Mouse (Mus musculus) MEL (cell line): ENCODE data around the gene Pou4f2. TPM values are rescaled to one million over a fixed set of nuclear protein-coding genes. Genes with fewer than 3 reads are reported as not detected.

Source experiments
- DNase-seq: peaks from one replicate; pipeline ENCODE4 v3.0.0; 2011; ENCODE audit warnings: low read depth, low spot score
- H3K27ac ChIP-seq: 2 replicates; pipeline ENCODE4 v1.5.1; 2012; ENCODE audit warnings: low read depth, mild to moderate bottlenecking, control low read depth, low read length, moderate library complexity; ENCODE audit not compliant: control insufficient read depth
- H3K27me3 ChIP-seq, 2 experiments: fragments of 150-350 bp in 1 of 2; sonication (generic) in 1 of 2; 2 replicates each; pipeline ENCODE4 v1.6.1; 2012; ENCODE audit warnings: low read length in 2 of 2, mild to moderate bottlenecking in 2 of 2, improper control_type of control experiment in 1 of 2, moderate library complexity in 1 of 2; ENCODE audit not compliant: insufficient read depth in 2 of 2, control insufficient read depth in 1 of 2
- H3K36me3 ChIP-seq, 2 experiments: 2 replicates each; pipeline ENCODE4 v1.6.1; 2012 to 2014; ENCODE audit warnings: low read length in 2 of 2, improper control_type of control experiment in 1 of 2, inconsistent platforms in 1 of 2, mild to moderate bottlenecking in 1 of 2; ENCODE audit not compliant: insufficient read depth in 2 of 2, control insufficient read depth in 1 of 2
- H3K4me1 ChIP-seq, 2 experiments: fragments of 150-350 bp in 1 of 2; sonication (generic) in 1 of 2; 2 replicates each; pipeline ENCODE4 v1.6.1; 2012; ENCODE audit warnings: low read length in 2 of 2, improper control_type of control experiment in 1 of 2, mild to moderate bottlenecking in 1 of 2; ENCODE audit not compliant: insufficient read depth in 2 of 2, control insufficient read depth in 1 of 2
- H3K4me3 ChIP-seq, 2 experiments: fragments of 150-350 bp in 1 of 2; sonication (generic) in 1 of 2; 2 replicates each; pipeline ENCODE4 v1.5.1; 2012; ENCODE audit warnings: low read depth in 2 of 2, low read length in 2 of 2, mild to moderate bottlenecking in 2 of 2, moderate library complexity in 2 of 2, control low read depth in 1 of 2, improper control_type of control experiment in 1 of 2; ENCODE audit not compliant: control insufficient read depth in 1 of 2, insufficient read depth in 1 of 2
- H3K79me2 ChIP-seq: 2 replicates; pipeline ENCODE4 v1.6.1; 2012; ENCODE audit warnings: mild to moderate bottlenecking, low read length, moderate library complexity; ENCODE audit not compliant: control insufficient read depth, poor library complexity, insufficient read depth
- H3K9ac ChIP-seq: 2 replicates; pipeline ENCODE4 v1.6.1; 2012; ENCODE audit warnings: low read depth, mild to moderate bottlenecking, control low read depth, low read length, moderate library complexity; ENCODE audit not compliant: control insufficient read depth, poor library complexity, severe bottlenecking
- H3K9me3 ChIP-seq: fragments of 150-350 bp; sonication (generic); replicated peaks from 2 replicates; pipeline ENCODE4 v1.6.1; 2012; ENCODE audit warnings: mild to moderate bottlenecking, low read length, improper control_type of control experiment, moderate library complexity; ENCODE audit not compliant: insufficient read depth
- CHD1 ChIP-seq: IDR thresholded peaks from 2 replicates; pipeline ENCODE4 v1.6.1; 2012; ENCODE audit warnings: low read depth, mild to moderate bottlenecking, inconsistent platforms, low read length, improper control_type of control experiment
- CHD2 ChIP-seq: IDR thresholded peaks from 2 replicates; pipeline ENCODE4 v1.6.1; 2011; ENCODE audit warnings: low read length, improper control_type of control experiment
- CTCF ChIP-seq, 3 experiments: IDR thresholded peaks in 2 of 3; conservative IDR thresholded peaks in 1 of 3; 2 replicates each; pipeline ENCODE4 v1.5.1; 2011 to 2012; ENCODE audit warnings: low read length in 3 of 3, low read depth in 2 of 3, mild to moderate bottlenecking in 2 of 3, improper control_type of control experiment in 1 of 3, inconsistent platforms in 1 of 3, mixed read lengths in 1 of 3, moderate library complexity in 1 of 3; ENCODE audit not compliant: control insufficient read depth in 1 of 3, insufficient read depth in 1 of 3, poor library complexity in 1 of 3, severe bottlenecking in 1 of 3
- E2F4 ChIP-seq: IDR thresholded peaks from 2 replicates; pipeline ENCODE4 v1.6.1; 2011; ENCODE audit warnings: low read depth, low read length, improper control_type of control experiment, borderline replicate concordance
- ELF1 ChIP-seq: IDR thresholded peaks from 2 replicates; pipeline ENCODE4 v1.6.1; 2014; ENCODE audit warnings: low read depth, mild to moderate bottlenecking, inconsistent platforms, low read length, improper control_type of control experiment, moderate library complexity
- EP300 ChIP-seq, 2 experiments: IDR thresholded peaks; 2 replicates each; pipeline ENCODE4 v1.6.1; 2011; ENCODE audit warnings: improper control_type of control experiment in 2 of 2, low read length in 2 of 2, low read depth in 1 of 2, mild to moderate bottlenecking in 1 of 2
- ETS1 ChIP-seq: IDR thresholded peaks from 2 replicates; pipeline ENCODE4 v1.6.1; 2012; ENCODE audit warnings: low read depth, mild to moderate bottlenecking, inconsistent platforms, low read length, improper control_type of control experiment, moderate library complexity
- GABPA ChIP-seq: IDR thresholded peaks from 2 replicates; pipeline ENCODE4 v1.6.1; 2012; ENCODE audit warnings: low read depth, mild to moderate bottlenecking, inconsistent platforms, low read length, improper control_type of control experiment, moderate library complexity
- GATA1 ChIP-seq: IDR thresholded peaks from 2 replicates; pipeline ENCODE4 v1.6.1; 2011; ENCODE audit warnings: low read depth, low read length, improper control_type of control experiment
- MAX ChIP-seq: IDR thresholded peaks from 2 replicates; pipeline ENCODE4 v1.6.1; 2011; ENCODE audit warnings: low read length, improper control_type of control experiment
- MYB ChIP-seq: IDR thresholded peaks from 2 replicates; pipeline ENCODE4 v1.6.1; 2011; ENCODE audit warnings: mild to moderate bottlenecking, low read depth, low read length, improper control_type of control experiment
- POLR2AphosphoS2 ChIP-seq: IDR thresholded peaks from 2 replicates; pipeline ENCODE4 v1.6.1; 2011; ENCODE audit warnings: low read length, improper control_type of control experiment
- POLR2AphosphoS5 ChIP-seq: IDR thresholded peaks from 2 replicates; pipeline ENCODE4 v1.6.1; 2012; ENCODE audit warnings: low read depth, borderline replicate concordance, mild to moderate bottlenecking, inconsistent platforms, low read length, moderate library complexity, mixed read lengths
- SIN3A ChIP-seq: IDR thresholded peaks from 2 replicates; pipeline ENCODE4 v1.6.1; 2012; ENCODE audit warnings: low read length, improper control_type of control experiment, inconsistent platforms
- SMC3 ChIP-seq: IDR thresholded peaks from 2 replicates; pipeline ENCODE4 v1.6.1; 2011; ENCODE audit warnings: low read depth, low read length, improper control_type of control experiment
- TAL1 ChIP-seq: IDR thresholded peaks from 2 replicates; pipeline ENCODE4 v1.6.1; 2012; ENCODE audit warnings: mild to moderate bottlenecking, inconsistent platforms, low read length, moderate library complexity, mixed read lengths
- USF1 ChIP-seq: IDR thresholded peaks from 2 replicates; pipeline ENCODE4 v1.6.1; 2014; ENCODE audit warnings: low read depth, mild to moderate bottlenecking, inconsistent platforms, low read length, improper control_type of control experiment, moderate library complexity
- ZC3H11A ChIP-seq: IDR thresholded peaks from 2 replicates; pipeline ENCODE4 v1.6.1; 2012; ENCODE audit warnings: low read depth, mild to moderate bottlenecking, inconsistent platforms, low read length, improper control_type of control experiment
- ZKSCAN1 ChIP-seq: IDR thresholded peaks from 2 replicates; pipeline ENCODE4 v1.6.1; 2012; ENCODE audit warnings: low read depth, mild to moderate bottlenecking, inconsistent platforms, low read length, improper control_type of control experiment, moderate library complexity
- polyA plus RNA-seq, 2 experiments: library from polyadenylated mRNA; stranded (reverse) in 1 of 2; unstranded in 1 of 2; fragments of >175 nt in 1 of 2; fragments of >200 nt in 1 of 2; gene quantifications; 2 replicates each; pipeline versions ENCODE4 v1.2.1 to v1.2.4; 2012; ENCODE audit warnings: low replicate concordance in 2 of 2, low read depth in 1 of 2; ENCODE audit not compliant: insufficient read length in 2 of 2, insufficient read depth in 1 of 2, missing spikeins in 1 of 2
- total RNA-seq: library from RNA; depleted of rRNA; stranded (reverse); fragments of 300-350 nt; gene quantifications from 2 replicates; pipeline ENCODE4 v1.2.3, GENCODE M21; 2012

The Pou4f2 gene
- total and polyA plus RNA-seq, 3 experiments = not detected

- Histone ChIP-seq H3K9me3 (no peaks in the 10 kb centered on the region), H3K9ac (no peak overlapping the region), H3K4me3 (no peak overlapping the region), H3K4me1 (no peaks in the 10 kb centered on the region), H3K36me3 (no peaks in the 10 kb centered on the region), H3K27ac (no peak overlapping the region), H3K27me3 (no peaks in the 10 kb centered on the region), H3K79me2 (no peaks in the 10 kb centered on the region)
- TF ChIP-seq USF1 = no peak
- no peak for TF ChIP-seq GABPA
- TF ChIP-seq SMC3 = no peak
- TF ChIP-seq POLR2AphosphoS2 = no peak
- TF ChIP-seq ZC3H11A = no peak
- TF ChIP-seq ELF1 = no peak
- TF ChIP-seq CHD1 = no peak
- TF ChIP-seq MAX = no peak
- TF ChIP-seq CTCF (IDR thresholded peaks at IDR 0.05 in 2 of 3, conservative IDR thresholded peaks at IDR 0.05 in 1 of 3; ENCODE audit: control insufficient read depth in 1 of 3, insufficient read depth in 1 of 3, low read depth in 2 of 3, low read length in 3 of 3, poor library complexity in 1 of 3, severe bottlenecking in 1 of 3) = no peak
- no peak for DNase-seq
Observed at GRCm38 (mm10) chr8:78434823-78435623, 1.4 kb downstream of the Pou4f2 start.

- H3K79me2 ChIP-seq = no peaks in the 10 kb centered on the region
- no peak overlapping the region for H3K4me3 ChIP-seq
- no peak for DNase-seq
- H3K27ac ChIP-seq = no peak overlapping the region
- H3K9ac ChIP-seq = no peak overlapping the region
- no peaks in the 10 kb centered on the region for H3K27me3 ChIP-seq
- TF ChIP-seq E2F4 = no peak
- TF ChIP-seq ZKSCAN1 = no peak
- no peak for TF ChIP-seq ZC3H11A
- TF ChIP-seq EP300 (IDR thresholded peaks at IDR 0.05; ENCODE audit: low read depth in 1 of 2, low read length in 2 of 2) = no peak
- TF ChIP-seq MYB = no peak
- no peak for TF ChIP-seq SIN3A
- TF ChIP-seq GABPA = no peak
- no peak for TF ChIP-seq GATA1
- no peak for TF ChIP-seq CHD1
- no peak for TF ChIP-seq TAL1
- TF ChIP-seq ETS1 = no peak
- TF ChIP-seq CHD2 = no peak
- no peak for TF ChIP-seq POLR2AphosphoS5
- H3K36me3 ChIP-seq = no peaks in the 10 kb centered on the region
- H3K4me1 ChIP-seq = no peaks in the 10 kb centered on the region
- no peaks in the 10 kb centered on the region for H3K9me3 ChIP-seq
Observed at GRCm38 (mm10) chr8:78434340-78434739, 2.1 kb downstream of the Pou4f2 start.
